Mouse (Mus musculus): ENCODE data around the gene Mto1.

DNA sequence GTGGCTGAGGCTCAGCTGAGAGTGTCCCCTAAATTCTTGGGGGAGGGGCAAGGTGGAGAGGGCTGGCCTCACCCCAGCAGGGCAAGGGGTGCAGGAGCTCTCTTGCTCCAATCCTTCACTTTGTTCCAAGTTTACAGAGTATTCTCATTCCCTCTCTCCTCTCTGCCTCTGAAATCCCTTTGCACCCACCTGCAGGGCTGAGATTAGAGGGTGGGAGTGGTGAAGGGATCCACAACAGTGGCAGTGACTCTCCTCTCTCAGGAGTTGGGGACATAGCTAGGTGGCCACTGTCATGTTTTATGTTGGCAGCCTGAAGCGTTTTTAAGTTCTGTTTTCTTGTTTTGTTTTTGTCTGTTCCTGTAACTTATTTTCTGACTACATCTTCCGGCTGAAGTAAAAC lies 18.5 kb upstream of the Mto1 start:
- TF ChIP-seq POLR2A (IDR thresholded peaks at IDR 0.05; ENCODE audit: low read depth, low read length) = no peak
- no peak for TF ChIP-seq CTCF (IDR thresholded peaks at IDR 0.05; ENCODE audit: borderline replicate concordance, insufficient read depth, low read length)

All from embryonic fibroblast, embryonic 13.5 days (primary cell).